Mouse (Mus musculus) Patski (cell line): ENCODE measurements around the gene Fam47e. TPM values are rescaled to one million over a fixed set of nuclear protein-coding genes. Genes with fewer than 3 reads are reported as not detected.

ENCODE experiments used
- ATAC-seq: fragments of 100-300 bp; one replicate; pipeline ENCODE4 v1.8.0; 2021
- CTCF ChIA-PET: fragments of 350-600 bp; sonication (Branson Sonifier 250); formaldehyde crosslinking; loops from one replicate; lab custom pipeline; 2022; ENCODE audit warnings: inconsistent platforms; lab: Charles Lee
- POLR2A ChIA-PET: fragments of 350-600 bp; sonication (Branson Sonifier 250); formaldehyde crosslinking; loops from one replicate; lab custom pipeline; 2022; ENCODE audit warnings: antibody characterized with exemption, inconsistent platforms; lab: Charles Lee
- DNase-seq: peaks from one replicate; pipeline ENCODE4 v3.0.0-alpha.2; 2011; ENCODE audit warnings: low read depth, low spot score
- H3K27me3 ChIP-seq: fragments of 371-371 bp; one replicate; pipeline ENCODE4 v1.5.1; 2021
- CTCF ChIP-seq: fragments of 100-300 bp; IDR thresholded peaks from one replicate; pipeline ENCODE4 v1.5.1; 2021
- in situ Hi-C: fragments of 300-500 bp; cut with MboI; formaldehyde crosslinking; loops from 3 replicates; pipeline ENCODE4 v1.11.1; 2018; ENCODE audit warnings: low pct_unique_long_range_greater_than_20kb, mixed read lengths
- polyA plus RNA-seq: library from polyadenylated mRNA; unstranded; gene quantifications from one replicate; pipeline ENCODE4 v1.2.3, GENCODE M21; 2021

The Fam47e gene
- polyA plus RNA-seq, 1 experiment from 2014 or later: not detected

- DNase-seq (no peak), ATAC-seq (no peak)
- ChIA-PET CTCF (no interaction called here), POLR2A (no interaction called here)
- in situ Hi-C loops: no loop called here
- peaks cover 6% of the 10 kb centered on the region for H3K27me3 ChIP-seq
- no peak for TF ChIP-seq CTCF
Measured at GRCm38 (mm10) chr5:92640861-92641260, 86.0 kb downstream of the Fam47e start.

Other genes starting within 250 kb of the Fam47e start
- 27.6 TPM for gene Sdad1, start 244.6 kb upstream of the Fam47e start, polyA plus RNA-seq
- gene Cxcl9, start 227.0 kb upstream of the Fam47e start, polyA plus RNA-seq: 0.03 TPM
- gene Art3, start 223.2 kb upstream of the Fam47e start, polyA plus RNA-seq: not detected
- 2.1 TPM for gene Cxcl10, start 206.2 kb upstream of the Fam47e start, polyA plus RNA-seq
- 48.6 TPM for gene Nup54, start 119.8 kb upstream of the Fam47e start, polyA plus RNA-seq
- 43.1 TPM for gene Scarb2, start 48.2 kb upstream of the Fam47e start, polyA plus RNA-seq
- 9.9 TPM for gene Stbd1, start 48.0 kb downstream of the Fam47e start, polyA plus RNA-seq
- 8.0 TPM for gene Ccdc158, start 120.2 kb downstream of the Fam47e start, polyA plus RNA-seq
- gene Shroom3, start 128.4 kb downstream of the Fam47e start, polyA plus RNA-seq: 206 TPM